Mouse (Mus musculus): ENCODE results near the gene Atg4c. TPM values are rescaled to one million over a fixed set of nuclear protein-coding genes. Genes with fewer than 3 reads are reported as not detected.

The Atg4c gene
- total and polyA plus RNA-seq, 2 experiments: 3.7 to 9.4 TPM

- peaks cover 4% of the 10 kb centered on the region; the same call in 1 of the 2 replicates for H3K4me1 ChIP-seq (ENCODE audit: control insufficient read depth, insufficient read depth, low read length)
- H3K9ac ChIP-seq (ENCODE audit: low read depth, low read length): no peak overlapping the region
- WGBS: 84% methylated on average over 1 of the region's 1 CpGs
- H3K27me3 ChIP-seq (ENCODE audit: control insufficient read depth, insufficient read depth, low read length): no peaks in the 10 kb centered on the region
- H3K36me3 ChIP-seq (ENCODE audit: control insufficient read depth, insufficient read depth, low read length): no peaks in the 10 kb centered on the region
- no peak for DNase-seq (ENCODE audit: extremely low read depth, low read depth, low spot score)
- peaks cover 2% of the 10 kb centered on the region; the same call in 1 of the 2 replicates for H3K79me2 ChIP-seq (ENCODE audit: control insufficient read depth, insufficient read depth, low read length)
- H3K4me3 ChIP-seq (ENCODE audit: insufficient read depth, low read depth, low read length): no peak overlapping the region
- TF ChIP-seq POLR2A (IDR thresholded peaks at IDR 0.05; ENCODE audit: extremely low read depth, insufficient read depth, low read length): no peak
- TF ChIP-seq CTCF (IDR thresholded peaks at IDR 0.05; ENCODE audit: low read depth, low read length): no peak
- H3K27ac ChIP-seq (replicated peaks; ENCODE audit: insufficient read depth, low read depth, low read length): no peak overlapping the region
These were observed 1.1 kb upstream of the Atg4c start for GRCm38 (mm10) chr4:99192640-99193039.

DNA sequence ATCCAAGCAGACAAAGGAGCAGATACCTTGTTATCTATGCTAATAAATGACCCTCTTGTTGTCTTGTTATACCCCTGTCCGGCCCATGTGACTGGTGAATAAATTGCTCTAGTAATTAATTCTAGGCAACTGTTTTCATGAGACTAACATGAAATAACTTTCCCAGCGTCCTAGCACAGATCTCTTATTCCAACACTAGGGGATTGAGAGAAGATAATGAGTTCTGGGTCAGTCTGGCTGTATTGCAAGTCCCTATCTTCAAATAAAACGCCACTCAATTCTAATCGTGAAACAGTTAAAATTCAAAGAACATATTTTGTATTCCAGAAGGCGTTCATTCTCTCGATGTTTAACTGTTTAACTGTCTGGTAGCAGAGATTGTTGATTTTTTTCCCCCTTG is 520 bp upstream of the Atg4c start:
- WGBS: 33% methylated on average over 6 of the region's 6 CpGs
- Histone ChIP-seq H3K4me1 (ENCODE audit: control insufficient read depth, insufficient read depth, low read length) (peaks cover 4% of the 10 kb centered on the region; the same call in 1 of the 2 replicates), H3K9ac (ENCODE audit: low read depth, low read length) (no peak overlapping the region), H3K27me3 (ENCODE audit: control insufficient read depth, insufficient read depth, low read length) (no peaks in the 10 kb centered on the region), H3K79me2 (ENCODE audit: control insufficient read depth, insufficient read depth, low read length) (peaks cover 2% of the 10 kb centered on the region; the same call in 1 of the 2 replicates), H3K4me3 (ENCODE audit: insufficient read depth, low read depth, low read length) (peak overlapping the region; percentile 85; the same call in 1 of the 2 replicates), H3K27ac (replicated peaks; ENCODE audit: insufficient read depth, low read depth, low read length) (no peak overlapping the region), H3K36me3 (ENCODE audit: control insufficient read depth, insufficient read depth, low read length) (no peaks in the 10 kb centered on the region)
- no peak for DNase-seq (ENCODE audit: extremely low read depth, low read depth, low spot score)
- TF ChIP-seq CTCF (IDR thresholded peaks at IDR 0.05; ENCODE audit: low read depth, low read length): no peak

DNA sequence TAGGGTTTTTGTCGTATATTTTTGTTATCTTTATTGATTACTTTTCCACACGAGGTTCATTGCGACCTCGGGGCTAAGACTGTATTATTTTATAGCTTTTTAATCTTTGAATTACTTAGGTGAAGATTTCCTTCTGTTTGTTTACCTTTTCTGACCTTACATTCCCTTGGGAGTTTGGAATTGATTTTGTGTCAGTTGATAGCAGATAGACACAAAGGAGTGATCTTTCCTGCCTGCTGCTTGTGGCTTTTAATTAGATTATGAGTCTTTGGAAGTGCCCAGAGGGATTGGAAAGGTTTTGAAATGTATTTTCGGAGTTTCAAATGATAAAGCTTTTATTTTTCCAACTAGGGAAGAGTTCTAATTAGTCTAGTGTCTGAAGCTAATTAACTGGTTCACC is 1.1 kb downstream of the Atg4c start:
- TF ChIP-seq POLR2A (IDR thresholded peaks at IDR 0.05; ENCODE audit: extremely low read depth, insufficient read depth, low read length) (no peak), CTCF (IDR thresholded peaks at IDR 0.05; ENCODE audit: low read depth, low read length) (no peak)
- Histone ChIP-seq H3K79me2 (ENCODE audit: control insufficient read depth, insufficient read depth, low read length) (peaks cover 6% of the 10 kb centered on the region; the same call in 1 of the 2 replicates), H3K9ac (ENCODE audit: low read depth, low read length) (no peak overlapping the region; the same call in 1 of the 2 replicates), H3K27ac (replicated peaks; ENCODE audit: insufficient read depth, low read depth, low read length) (peak overlapping the region; percentile 98; the same call in 1 of the 2 replicates), H3K27me3 (ENCODE audit: control insufficient read depth, insufficient read depth, low read length) (no peaks in the 10 kb centered on the region), H3K4me1 (ENCODE audit: control insufficient read depth, insufficient read depth, low read length) (peaks cover 4% of the 10 kb centered on the region), H3K36me3 (ENCODE audit: control insufficient read depth, insufficient read depth, low read length) (no peaks in the 10 kb centered on the region), H3K4me3 (ENCODE audit: insufficient read depth, low read depth, low read length) (peak overlapping the region; percentile 85; the same call in 1 of the 2 replicates)
- DNase-seq (ENCODE audit: extremely low read depth, low read depth, low spot score): peak; percentile 45
- 8% methylated on average over 5 of the region's 5 CpGs for WGBS

DNA sequence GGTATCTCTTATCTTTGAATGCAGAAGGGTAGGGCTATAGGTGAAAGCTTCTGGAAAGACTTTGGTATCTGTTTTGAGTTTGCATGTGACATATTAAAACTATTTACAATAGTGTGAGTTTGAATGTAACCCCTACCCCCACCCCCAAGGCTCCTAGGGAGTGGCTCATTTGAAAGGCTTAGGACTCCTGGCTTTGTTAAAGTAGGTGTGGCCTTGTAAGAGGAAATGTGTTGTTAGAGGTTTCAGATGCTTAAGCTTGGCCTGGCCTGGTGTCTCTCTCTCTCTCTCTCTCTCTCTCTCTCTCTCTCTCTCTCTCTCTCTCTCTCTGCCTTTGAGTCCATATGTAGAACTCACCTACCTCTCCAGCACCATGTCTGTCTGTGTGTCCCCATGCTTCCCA is 5.0 kb downstream of the Atg4c start:
- Histone ChIP-seq H3K4me3 (ENCODE audit: insufficient read depth, low read depth, low read length) (no peak overlapping the region), H3K36me3 (ENCODE audit: control insufficient read depth, insufficient read depth, low read length) (no peaks in the 10 kb centered on the region)
- TF ChIP-seq CTCF (IDR thresholded peaks at IDR 0.05; ENCODE audit: low read depth, low read length): no peak
- TF ChIP-seq POLR2A (IDR thresholded peaks at IDR 0.05; ENCODE audit: extremely low read depth, insufficient read depth, low read length): no peak

GRCm38 (mm10) chr4:99199757-99200251 is 6.1 kb downstream of the Atg4c start:
- Histone ChIP-seq H3K27ac (replicated peaks; ENCODE audit: insufficient read depth, low read depth, low read length) (no peak overlapping the region), H3K27me3 (ENCODE audit: control insufficient read depth, insufficient read depth, low read length) (no peaks in the 10 kb centered on the region), H3K79me2 (ENCODE audit: control insufficient read depth, insufficient read depth, low read length) (peaks cover 11% of the 10 kb centered on the region; the same call in 1 of the 2 replicates), H3K4me3 (ENCODE audit: insufficient read depth, low read depth, low read length) (no peak overlapping the region; the same call in 1 of the 2 replicates), H3K36me3 (ENCODE audit: control insufficient read depth, insufficient read depth, low read length) (no peaks in the 10 kb centered on the region), H3K4me1 (ENCODE audit: control insufficient read depth, insufficient read depth, low read length) (peaks cover 2% of the 10 kb centered on the region), H3K9ac (ENCODE audit: low read depth, low read length) (no peak overlapping the region)
- TF ChIP-seq POLR2A (IDR thresholded peaks at IDR 0.05; ENCODE audit: extremely low read depth, insufficient read depth, low read length) (no peak), CTCF (IDR thresholded peaks at IDR 0.05; ENCODE audit: low read depth, low read length) (no peak)
- 63% methylated on average over 13 of the region's 13 CpGs for WGBS
- DNase-seq (ENCODE audit: extremely low read depth, low read depth, low spot score): no peak

More for the DNA sequence above, 5.0 kb downstream of the Atg4c start:
- Histone ChIP-seq H3K79me2 (ENCODE audit: control insufficient read depth, insufficient read depth, low read length) (peaks cover 11% of the 10 kb centered on the region; the same call in 1 of the 2 replicates), H3K4me1 (ENCODE audit: control insufficient read depth, insufficient read depth, low read length) (peaks cover 2% of the 10 kb centered on the region), H3K9ac (ENCODE audit: low read depth, low read length) (no peak overlapping the region), H3K27me3 (ENCODE audit: control insufficient read depth, insufficient read depth, low read length) (no peaks in the 10 kb centered on the region), H3K27ac (replicated peaks; ENCODE audit: insufficient read depth, low read depth, low read length) (no peak overlapping the region)
- DNase-seq (ENCODE audit: extremely low read depth, low read depth, low spot score): no peak

- no peaks in the 10 kb centered on the region for H3K36me3 ChIP-seq (ENCODE audit: control insufficient read depth, insufficient read depth, low read length)
- peaks cover 2% of the 10 kb centered on the region for H3K4me1 ChIP-seq (ENCODE audit: control insufficient read depth, insufficient read depth, low read length)
- H3K27me3 ChIP-seq (ENCODE audit: control insufficient read depth, insufficient read depth, low read length): no peaks in the 10 kb centered on the region
- no peak overlapping the region for H3K4me3 ChIP-seq (ENCODE audit: insufficient read depth, low read depth, low read length)
- 61% methylated on average over 7 of the region's 7 CpGs for WGBS
- no peak for TF ChIP-seq CTCF (IDR thresholded peaks at IDR 0.05; ENCODE audit: low read depth, low read length)
- no peak for TF ChIP-seq POLR2A (IDR thresholded peaks at IDR 0.05; ENCODE audit: extremely low read depth, insufficient read depth, low read length)
- peak; percentile 78 for DNase-seq (ENCODE audit: extremely low read depth, low read depth, low spot score)
- H3K9ac ChIP-seq (ENCODE audit: low read depth, low read length): no peak overlapping the region
- no peak overlapping the region for H3K27ac ChIP-seq (replicated peaks; ENCODE audit: insufficient read depth, low read depth, low read length)
- H3K79me2 ChIP-seq (ENCODE audit: control insufficient read depth, insufficient read depth, low read length): peaks cover 11% of the 10 kb centered on the region; the same call in 1 of the 2 replicates
These were observed 6.8 kb downstream of the Atg4c start for GRCm38 (mm10) chr4:99200383-99201136.
